Mouse (Mus musculus) leukemia stem cell, adult 10-12 weeks (primary cell): ENCODE data around the gene Cpvl. TPM values are rescaled to one million over a fixed set of nuclear protein-coding genes. Genes with fewer than 3 reads are reported as not detected.

Source experiments
- polyA plus RNA-seq: library from polyadenylated mRNA; stranded (reverse); fragments of >175 nt; gene quantifications from 2 replicates; pipeline ENCODE4 v1.2.3, GENCODE M21; 2012; ENCODE audit warnings: low replicate concordance

Cpvl gene
- not detected in 2 replicates for polyA plus RNA-seq

DNA sequence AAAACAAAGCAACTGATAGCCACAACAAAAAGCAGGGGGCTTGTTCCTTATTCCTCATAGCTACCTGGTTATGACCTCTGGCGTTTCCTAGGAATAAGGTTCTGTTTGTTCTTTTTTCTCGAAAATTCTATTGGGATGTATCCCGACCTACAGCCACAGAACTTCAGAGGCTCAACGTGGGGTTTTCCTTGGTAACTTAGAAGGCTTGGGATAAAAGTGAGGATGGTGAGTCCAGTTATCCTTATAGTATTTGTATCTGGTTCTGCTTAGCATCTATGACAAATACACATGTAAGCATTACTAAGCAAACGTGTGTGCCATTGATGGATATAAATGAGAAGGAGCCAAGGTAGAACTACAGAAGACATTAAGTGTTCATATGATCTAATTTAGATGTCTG, at the start of gene Cpvl:
Gene Cpvl (minus strand): TSS at position 101 of the 400 bp plus-strand sequence.

Other genes with a start within 250 kb of the Cpvl start
- gene Tril, start 157.8 kb downstream of the Cpvl start, polyA plus RNA-seq, result 0.06 and 0.17 TPM in 2 replicates
- 0.88 and 2.0 TPM in 2 replicates for gene Chn2, start 60.9 kb upstream of the Cpvl start, polyA plus RNA-seq